Mouse (Mus musculus) liver, postnatal 0 days (tissue): Measurements from ENCODE around the gene Chst11.

Experiments
- CTCF ChIP-seq: sonication (generic); IDR thresholded peaks from 2 replicates; pipeline ENCODE4 v1.5.1; 2016; ENCODE audit warnings: antibody characterized with exemption, low read depth
- EP300 ChIP-seq: IDR thresholded peaks from 2 replicates; pipeline ENCODE4 v1.6.1; 2016; ENCODE audit warnings: antibody characterized with exemption, low read depth, mild to moderate bottlenecking

DNA sequence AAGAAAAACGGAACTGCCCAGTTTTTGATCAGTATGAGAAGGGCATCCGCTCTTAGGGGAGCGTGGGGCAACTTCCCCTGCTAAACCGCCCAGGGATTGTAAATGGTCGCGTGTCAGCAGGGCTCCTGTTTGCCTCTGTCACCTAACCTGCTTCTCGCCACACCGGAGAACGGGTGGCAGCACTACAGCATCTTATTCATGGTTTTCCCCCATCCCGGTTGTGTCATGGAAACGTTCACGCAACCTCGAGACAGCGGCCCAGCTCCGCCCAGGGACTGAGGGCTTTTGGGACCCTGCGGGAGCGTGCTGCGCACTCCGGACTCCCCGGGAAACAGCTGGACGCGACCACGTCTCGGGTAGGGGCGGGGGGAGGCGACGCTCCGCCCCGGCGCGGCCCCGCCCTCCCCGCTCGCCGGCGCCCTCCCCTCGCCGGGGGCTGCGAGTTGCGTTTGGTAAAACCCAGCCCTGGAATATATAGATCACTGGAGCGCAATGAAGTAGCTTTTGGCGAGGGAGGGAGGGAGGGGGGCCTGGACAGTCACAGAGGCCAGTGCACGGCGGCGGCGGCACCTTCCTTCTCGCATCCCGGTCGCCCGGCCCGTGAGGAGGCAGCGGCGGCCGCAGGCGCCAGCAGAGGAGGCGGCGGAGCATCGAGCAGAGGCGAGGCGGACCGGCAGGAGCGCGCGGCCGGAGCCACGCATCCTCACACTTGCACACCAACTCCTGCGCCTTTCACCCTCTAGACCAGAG is at the start of gene Chst11:
- 0 out of 2 replicates have a peak, but pooled peaks have one; percentile 4 for TF ChIP-seq CTCF
- no peak for TF ChIP-seq EP300
